Mouse (Mus musculus): ENCODE data around the gene Gm21721.
"Not testable (repeated sequence)": the region's sequence is repeated elsewhere in the genome, so short reads cannot be mapped to it uniquely, and the experiment has no call there.

Gene Gm21721

GRCm38 (mm10) chrY:9202090-9202489 lies at the start of gene Gm21721:
TSS of gene Gm21721 (minus strand) at chrY:9202190.
- DNase-seq, result not testable (repeated sequence)

All from cerebellum, postnatal 36 days (tissue).